Mouse (Mus musculus) midbrain, embryonic 12.5 days (tissue): ENCODE results near the gene Pla2g7. TPM values are rescaled to one million over a fixed set of nuclear protein-coding genes. Genes with fewer than 3 reads are reported as not detected.

Experiments used
- ATAC-seq: fragments of 200-750 bp; cut with Nextera tagmentation; 2 replicates; pipeline ENCODE4 v1.8.0; 2017; ENCODE audit warnings: low read depth, moderate TSS enrichment, moderate library complexity; ENCODE audit not compliant: low FRiP score
- H3K27ac ChIP-seq: fragments of 300-500 bp; sonication (generic); replicated peaks from 2 replicates; pipeline ENCODE4 v1.5.1; 2016; ENCODE audit warnings: mild to moderate bottlenecking
- H3K27me3 ChIP-seq: fragments of 300-500 bp; sonication (generic); 2 replicates; pipeline ENCODE4 v1.6.1; 2016; ENCODE audit warnings: mild to moderate bottlenecking
- H3K36me3 ChIP-seq: fragments of 300-500 bp; sonication (generic); 2 replicates; pipeline ENCODE4 v1.6.1; 2016
- H3K4me1 ChIP-seq: fragments of 300-500 bp; sonication (generic); 2 replicates; pipeline ENCODE4 v1.6.1; 2016
- H3K4me2 ChIP-seq: fragments of 300-500 bp; sonication (generic); replicated peaks from 2 replicates; pipeline ENCODE4 v1.6.1; 2016; ENCODE audit warnings: mild to moderate bottlenecking, moderate library complexity
- H3K4me3 ChIP-seq: fragments of 300-500 bp; sonication (generic); 2 replicates; pipeline ENCODE4 v1.5.1; 2016; ENCODE audit warnings: mild to moderate bottlenecking
- H3K9ac ChIP-seq: fragments of 300-500 bp; sonication (generic); replicated peaks from 2 replicates; pipeline ENCODE4 v1.6.1; 2016; ENCODE audit warnings: mild to moderate bottlenecking, moderate library complexity
- H3K9me3 ChIP-seq: fragments of 300-500 bp; sonication (generic); 2 replicates; pipeline ENCODE4 v1.6.1; 2016; ENCODE audit warnings: mild to moderate bottlenecking
- WGBS: fragments of 180-500 bp; shearing (Covaris S2); methylation state at CpG from one replicate; pipeline ENCODE4 v1.1.7; 2016; 5-methylcytosine and 5-hydroxymethylcytosine counted together
- polyA plus RNA-seq: library from polyadenylated mRNA; unstranded; fragments of >200 nt; fragmentation: Nextera tagmentation; extraction: Ambion mirVana; gene quantifications from 2 replicates; pipeline ENCODE4 v1.2.1, GENCODE M21; 2016

Gene Pla2g7
- polyA plus RNA-seq, 1 experiment from 2014 or later: 4.9 TPM

DNA sequence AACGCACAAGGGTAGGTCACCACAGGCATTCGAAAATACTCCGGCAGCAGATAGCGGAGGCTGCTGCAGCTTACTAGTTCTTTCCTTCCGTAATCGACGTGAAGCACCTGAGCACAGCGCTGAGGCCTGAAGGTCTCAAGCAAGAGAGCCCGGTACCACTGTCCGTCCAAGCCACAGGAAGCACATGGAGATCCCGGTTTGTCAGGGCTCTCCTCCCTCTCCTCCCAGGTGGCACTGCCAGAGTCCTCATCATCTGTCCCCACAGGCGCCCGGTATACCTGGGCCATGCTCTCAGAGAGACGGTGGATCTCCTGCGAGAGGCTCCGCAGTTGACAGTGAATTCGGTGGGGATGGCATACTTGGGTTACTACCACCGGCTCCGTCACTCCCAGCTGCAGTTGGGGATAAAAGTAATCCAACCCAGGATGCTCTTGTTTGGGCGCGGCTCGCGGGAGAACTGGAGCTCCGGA lies 61.2 kb downstream of the Pla2g7 start:
- H3K27me3 ChIP-seq: peaks cover 51% of the 10 kb centered on the region
- no peak for ATAC-seq

DNA sequence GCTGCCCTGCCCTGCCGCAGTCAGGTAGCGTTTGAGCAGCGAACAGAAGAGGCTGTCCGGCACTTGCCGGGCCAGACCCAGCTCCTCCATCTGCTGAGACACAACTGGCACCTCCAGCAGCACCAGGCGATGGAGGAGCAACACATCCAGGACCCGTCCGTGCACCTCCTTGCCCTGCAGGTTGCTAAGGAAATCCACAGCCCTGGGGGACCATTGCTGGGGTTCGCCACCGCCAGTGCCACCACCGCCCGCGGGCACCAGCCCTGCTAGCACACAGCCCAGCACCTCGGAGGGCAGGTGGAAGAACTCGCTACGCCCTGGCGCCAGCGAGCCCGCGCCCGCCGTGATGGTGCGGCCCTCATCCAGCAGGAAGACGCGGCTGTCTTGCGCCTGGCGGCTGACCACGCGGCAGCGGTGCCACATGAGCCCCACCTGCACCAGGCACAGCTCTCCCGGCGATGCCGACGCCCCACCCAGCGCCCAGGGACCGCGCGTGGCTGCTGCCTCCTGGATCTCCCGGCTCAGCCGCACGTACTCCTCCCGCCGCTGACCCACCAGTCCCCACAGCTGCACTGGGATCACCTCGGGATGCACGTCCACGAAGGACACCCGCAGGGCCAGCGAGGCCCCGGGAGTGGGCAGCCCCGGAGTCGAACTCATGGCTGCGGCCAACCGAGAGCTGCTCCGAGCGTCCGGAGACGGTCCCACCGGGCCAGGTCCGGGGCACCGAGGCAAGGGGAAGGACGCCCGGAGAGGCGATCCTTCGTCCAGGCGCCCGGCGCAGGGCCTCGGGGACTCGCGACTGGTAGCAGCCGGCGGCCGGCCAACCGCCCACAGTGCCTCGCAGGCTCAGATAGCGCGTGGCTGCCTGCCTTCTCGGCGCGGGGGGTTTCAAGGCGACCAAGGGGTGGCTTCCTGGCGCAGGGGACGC lies 61.9 kb downstream of the Pla2g7 start, which contains the start of gene Tdrd6:
Tdrd6 (minus strand) TSS at position 804 of the 931 bp plus-strand sequence.
- Histone ChIP-seq H3K27me3 (peaks cover 51% of the 10 kb centered on the region), H3K27ac (no peak within 1 kb of the TSS), H3K36me3 (no peaks in the 10 kb centered on the region), H3K9me3 (no peaks in the 10 kb centered on the region), H3K4me1 (peaks cover 14% of the 10 kb centered on the region), H3K4me2 (peak within 1 kb of the TSS; percentile 74), H3K9ac (peak within 1 kb of the TSS; percentile 47; the same call in 1 of the 2 replicates), H3K4me3 (peak within 1 kb of the TSS; percentile 46)
- ATAC-seq: peak; percentile 69
- 4% methylated on average over 83 of the region's 83 CpGs for WGBS

More for the DNA sequence above, 61.2 kb downstream of the Pla2g7 start:
- Histone ChIP-seq H3K4me2 (peak overlapping the region; percentile 74), H3K36me3 (no peaks in the 10 kb centered on the region), H3K9me3 (no peaks in the 10 kb centered on the region), H3K4me1 (peaks cover 14% of the 10 kb centered on the region), H3K4me3 (peak overlapping the region; percentile 46), H3K9ac (peak overlapping the region; percentile 47; the same call in 1 of the 2 replicates), H3K27ac (no peak overlapping the region)
- 21% methylated on average over 24 of the region's 24 CpGs for WGBS

DNA sequence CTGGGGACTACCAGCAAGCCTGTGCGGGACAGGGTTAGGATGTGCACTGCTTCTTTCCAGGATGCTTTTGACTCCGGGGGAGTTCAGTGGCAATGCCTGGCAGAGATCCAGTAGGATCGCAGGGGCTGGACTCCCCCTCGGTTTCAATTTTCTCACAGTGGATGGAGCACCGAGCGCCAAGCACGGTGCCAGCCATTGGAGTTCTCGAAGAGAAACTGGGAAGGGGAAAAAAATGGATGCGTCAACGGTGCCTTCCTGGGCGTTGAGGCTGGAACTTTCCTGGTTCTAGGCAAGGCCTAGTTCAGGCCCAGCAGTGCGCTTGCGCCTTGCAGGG lies 62.5 kb downstream of the Pla2g7 start:
- Histone ChIP-seq H3K27me3 (peaks cover 51% of the 10 kb centered on the region), H3K9ac (peak overlapping the region; percentile 47; the same call in 1 of the 2 replicates), H3K9me3 (no peaks in the 10 kb centered on the region), H3K36me3 (no peaks in the 10 kb centered on the region), H3K4me2 (peak overlapping the region; percentile 74), H3K4me3 (peak overlapping the region; percentile 46), H3K4me1 (peaks cover 14% of the 10 kb centered on the region), H3K27ac (no peak overlapping the region)
- peak; percentile 16; the same call in 1 of the 2 replicates for ATAC-seq
- 43% methylated on average over 13 of the region's 13 CpGs for WGBS

DNA sequence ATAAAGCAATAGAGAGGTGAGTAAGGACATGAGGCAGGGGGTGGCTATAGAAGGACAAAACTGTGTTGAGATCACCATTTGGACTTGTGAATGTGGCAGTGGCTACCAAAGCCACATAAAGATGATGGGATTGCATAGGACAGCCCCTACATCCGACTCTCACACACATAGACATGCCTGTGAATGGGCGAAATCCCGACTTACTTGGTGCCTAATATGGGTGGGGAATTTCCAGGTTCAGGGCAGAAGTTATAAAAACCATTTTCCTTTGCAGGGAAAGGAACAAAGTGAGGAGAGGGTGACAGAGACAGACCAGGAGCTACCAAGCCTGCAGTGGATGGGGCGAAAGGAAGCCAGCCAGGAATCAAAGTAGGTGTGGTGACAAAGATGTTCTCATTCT lies 69.2 kb downstream of the Pla2g7 start:
- 0 out of 2 replicates have a peak, but pooled peaks cover 4% of the 10 kb centered on the region for H3K4me1 ChIP-seq
- WGBS: 87% methylated on average over 4 of the region's 4 CpGs
- no peak overlapping the region for H3K27ac ChIP-seq
- H3K36me3 ChIP-seq: peaks cover 17% of the 10 kb centered on the region
- H3K9me3 ChIP-seq: no peaks in the 10 kb centered on the region
- H3K4me3 ChIP-seq: no peak overlapping the region
- H3K27me3 ChIP-seq: peaks cover 6% of the 10 kb centered on the region; the same call in 1 of the 2 replicates
- no peak overlapping the region for H3K9ac ChIP-seq
- no peak overlapping the region for H3K4me2 ChIP-seq
- no peak for ATAC-seq

DNA sequence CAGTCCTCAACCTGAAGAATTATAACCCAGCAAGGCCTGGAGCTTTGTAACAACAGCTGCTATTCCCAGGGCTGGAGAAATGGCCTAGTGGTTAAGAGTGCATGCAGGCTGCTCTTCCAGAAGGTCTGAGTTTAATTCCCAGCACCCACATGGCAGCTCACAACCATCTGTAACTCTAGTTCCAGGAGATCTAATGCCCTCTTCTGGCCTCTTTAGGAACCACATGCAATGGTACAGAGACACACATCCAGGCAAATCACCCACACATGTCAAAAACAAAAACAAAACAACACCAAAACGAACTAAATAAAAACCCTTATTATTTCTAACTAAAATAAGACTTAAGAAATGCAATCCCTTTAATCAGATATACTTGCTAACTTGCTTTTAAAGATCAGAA lies 72.9 kb downstream of the Pla2g7 start:
- Histone ChIP-seq H3K9ac (no peak overlapping the region), H3K4me3 (no peak overlapping the region), H3K4me2 (no peak overlapping the region), H3K27ac (no peak overlapping the region), H3K27me3 (no peaks in the 10 kb centered on the region), H3K9me3 (no peaks in the 10 kb centered on the region), H3K36me3 (peaks cover 47% of the 10 kb centered on the region), H3K4me1 (0 out of 2 replicates have a peak, but pooled peaks cover 4% of the 10 kb centered on the region)
- ATAC-seq: no peak
- 85% methylated on average over 1 of the region's 1 CpGs for WGBS

DNA sequence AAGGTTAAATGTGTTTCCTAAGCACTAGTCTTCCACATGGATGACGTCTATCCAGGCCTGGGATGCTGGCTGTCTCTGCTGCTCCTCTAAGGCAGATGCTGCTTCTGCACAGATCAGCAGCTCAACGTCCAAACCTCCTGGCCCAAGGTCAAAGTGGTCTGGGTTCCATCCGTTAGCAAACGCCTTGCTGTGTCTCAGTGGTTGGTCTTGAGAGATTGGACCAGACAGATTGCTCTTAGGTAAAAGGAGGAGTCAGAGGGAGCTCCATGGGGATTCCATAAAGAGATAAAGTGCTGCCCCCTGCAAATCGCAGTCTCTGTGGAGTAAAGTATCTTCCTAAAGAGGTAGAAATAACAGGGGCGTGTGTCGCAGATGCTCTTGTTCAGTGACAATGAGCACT lies 75.3 kb downstream of the Pla2g7 start:
- Histone ChIP-seq H3K4me2 (no peak overlapping the region), H3K4me3 (no peak overlapping the region), H3K27me3 (no peaks in the 10 kb centered on the region), H3K4me1 (0 out of 2 replicates have a peak, but pooled peaks cover 4% of the 10 kb centered on the region), H3K27ac (no peak overlapping the region), H3K36me3 (peaks cover 55% of the 10 kb centered on the region), H3K9me3 (no peaks in the 10 kb centered on the region), H3K9ac (no peak overlapping the region)
- WGBS: 79% methylated on average over 7 of the region's 7 CpGs
- no peak for ATAC-seq

DNA sequence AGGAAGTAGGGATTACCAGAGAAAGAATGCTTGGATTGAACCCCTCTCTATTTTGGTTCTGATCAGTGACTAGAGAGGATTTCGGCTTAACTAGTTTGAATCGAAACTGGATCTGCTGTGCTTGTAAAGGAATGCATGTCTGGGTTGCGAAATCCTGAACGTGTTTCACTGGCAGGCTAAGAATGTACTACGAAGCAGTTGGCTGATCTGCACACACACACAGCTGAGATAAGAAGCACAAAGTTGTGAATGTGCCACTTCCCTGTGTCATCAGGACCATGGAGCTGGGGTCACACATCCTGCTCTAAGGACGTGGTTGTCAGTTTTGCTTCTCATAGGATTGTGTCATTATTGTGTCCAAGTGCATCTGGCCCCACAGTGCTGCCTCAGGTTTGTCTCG lies 76.5 kb downstream of the Pla2g7 start:
- 74% methylated on average over 7 of the region's 7 CpGs for WGBS
- no peak overlapping the region for H3K4me2 ChIP-seq
- H3K4me1 ChIP-seq: 0 out of 2 replicates have a peak, but pooled peaks cover 1% of the 10 kb centered on the region
- peaks cover 63% of the 10 kb centered on the region for H3K36me3 ChIP-seq
- ATAC-seq: no peak
- no peak overlapping the region for H3K9ac ChIP-seq
- H3K4me3 ChIP-seq: no peak overlapping the region
- no peaks in the 10 kb centered on the region for H3K9me3 ChIP-seq
- H3K27ac ChIP-seq: no peak overlapping the region
- H3K27me3 ChIP-seq: no peaks in the 10 kb centered on the region

DNA sequence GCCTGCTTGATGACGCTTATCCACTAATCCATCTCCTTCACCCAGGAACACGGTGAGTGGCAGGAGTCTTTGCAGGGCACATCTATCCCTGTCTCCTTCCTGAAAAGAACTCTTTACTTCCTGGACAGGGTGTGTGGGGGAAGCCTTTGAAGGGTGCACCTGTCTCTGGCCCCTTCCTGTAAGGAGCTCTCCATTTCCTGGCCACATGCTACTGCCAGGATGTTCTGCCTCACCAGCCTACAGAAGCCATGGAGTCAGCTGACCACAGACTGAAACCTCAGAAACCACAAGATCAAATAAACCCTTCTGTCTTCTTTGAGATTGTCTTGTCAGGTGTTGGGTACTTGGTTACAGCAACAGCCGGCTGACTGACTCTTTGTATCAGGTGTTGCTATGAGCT lies 77.2 kb downstream of the Pla2g7 start:
- Histone ChIP-seq H3K4me1 (no peaks in the 10 kb centered on the region), H3K36me3 (peaks cover 71% of the 10 kb centered on the region), H3K4me2 (no peak overlapping the region), H3K9ac (no peak overlapping the region), H3K27ac (no peak overlapping the region), H3K4me3 (no peak overlapping the region), H3K27me3 (no peaks in the 10 kb centered on the region), H3K9me3 (no peaks in the 10 kb centered on the region)
- ATAC-seq: no peak
- WGBS: 90% methylated on average over 3 of the region's 3 CpGs

DNA sequence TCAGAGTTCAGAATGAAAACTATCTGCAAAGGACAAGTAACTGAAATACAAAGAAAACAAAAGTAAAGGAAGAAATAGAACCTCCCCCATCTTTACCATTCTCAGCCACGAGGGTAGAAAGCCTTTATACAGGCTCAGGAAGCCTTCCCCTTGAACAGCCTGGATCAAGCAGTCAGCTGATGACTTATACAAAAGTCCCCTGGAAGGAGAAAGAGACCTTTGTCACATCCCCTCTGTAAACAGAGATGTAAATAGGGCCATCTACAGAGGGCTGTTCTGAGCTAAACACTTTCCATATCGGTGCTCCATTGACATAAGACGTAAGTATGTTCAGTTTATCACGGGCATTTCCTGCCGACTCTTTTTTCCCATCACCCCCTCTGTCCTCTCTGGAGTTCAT lies 79.0 kb downstream of the Pla2g7 start:
- H3K36me3 ChIP-seq: peaks cover 81% of the 10 kb centered on the region
- H3K9me3 ChIP-seq: no peaks in the 10 kb centered on the region
- no peaks in the 10 kb centered on the region for H3K27me3 ChIP-seq
- ATAC-seq: peak; percentile 31; the same call in 1 of the 2 replicates
- H3K4me1 ChIP-seq: no peaks in the 10 kb centered on the region
- 41% methylated on average over 5 of the region's 5 CpGs for WGBS
- H3K9ac ChIP-seq: no peak overlapping the region
- no peak overlapping the region for H3K4me2 ChIP-seq
- H3K27ac ChIP-seq: no peak overlapping the region
- H3K4me3 ChIP-seq: no peak overlapping the region

DNA sequence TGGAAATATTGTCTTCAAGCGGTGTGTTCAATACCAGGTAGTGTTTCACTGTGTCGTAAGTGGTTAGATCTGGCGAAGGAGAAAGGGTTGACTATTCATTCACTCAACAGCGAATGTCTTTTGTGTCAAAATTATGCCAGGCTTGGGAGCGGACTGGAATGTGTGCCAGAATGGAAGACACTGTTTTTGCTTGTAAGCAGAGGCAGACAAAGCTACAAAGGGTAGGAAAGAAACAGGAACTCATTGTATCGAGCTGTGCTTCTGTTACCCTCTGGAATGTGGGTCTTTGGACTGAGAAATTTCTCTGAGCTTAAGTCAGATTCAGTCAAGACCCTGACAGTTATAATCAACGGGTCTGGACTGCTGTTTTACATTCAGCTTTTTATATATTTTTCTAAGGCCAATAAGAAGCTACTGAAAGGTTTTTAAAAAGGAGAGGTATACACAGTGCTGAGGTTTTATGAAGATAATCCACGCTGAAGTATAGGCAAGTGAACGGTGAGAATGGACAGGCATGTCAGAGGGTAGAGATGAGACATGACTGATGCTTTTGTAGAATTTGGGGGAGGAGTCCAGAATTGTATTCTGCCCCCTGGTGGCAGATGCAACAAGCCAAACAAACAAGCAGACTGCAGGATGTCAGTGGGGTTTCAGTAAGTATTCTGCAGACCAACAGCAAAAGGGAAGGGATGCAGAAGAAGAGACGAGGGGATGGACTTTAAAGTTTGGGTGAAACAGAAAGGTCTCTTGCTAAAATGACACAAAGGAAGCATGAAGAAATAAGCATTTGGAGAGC lies 81.9 kb downstream of the Pla2g7 start:
- Histone ChIP-seq H3K9me3 (no peaks in the 10 kb centered on the region), H3K4me1 (no peaks in the 10 kb centered on the region), H3K9ac (no peak overlapping the region), H3K36me3 (peaks cover 81% of the 10 kb centered on the region), H3K4me3 (no peak overlapping the region), H3K27ac (no peak overlapping the region), H3K27me3 (no peaks in the 10 kb centered on the region), H3K4me2 (no peak overlapping the region)
- ATAC-seq: no peak
- WGBS: 80% methylated on average over 10 of the region's 10 CpGs

DNA sequence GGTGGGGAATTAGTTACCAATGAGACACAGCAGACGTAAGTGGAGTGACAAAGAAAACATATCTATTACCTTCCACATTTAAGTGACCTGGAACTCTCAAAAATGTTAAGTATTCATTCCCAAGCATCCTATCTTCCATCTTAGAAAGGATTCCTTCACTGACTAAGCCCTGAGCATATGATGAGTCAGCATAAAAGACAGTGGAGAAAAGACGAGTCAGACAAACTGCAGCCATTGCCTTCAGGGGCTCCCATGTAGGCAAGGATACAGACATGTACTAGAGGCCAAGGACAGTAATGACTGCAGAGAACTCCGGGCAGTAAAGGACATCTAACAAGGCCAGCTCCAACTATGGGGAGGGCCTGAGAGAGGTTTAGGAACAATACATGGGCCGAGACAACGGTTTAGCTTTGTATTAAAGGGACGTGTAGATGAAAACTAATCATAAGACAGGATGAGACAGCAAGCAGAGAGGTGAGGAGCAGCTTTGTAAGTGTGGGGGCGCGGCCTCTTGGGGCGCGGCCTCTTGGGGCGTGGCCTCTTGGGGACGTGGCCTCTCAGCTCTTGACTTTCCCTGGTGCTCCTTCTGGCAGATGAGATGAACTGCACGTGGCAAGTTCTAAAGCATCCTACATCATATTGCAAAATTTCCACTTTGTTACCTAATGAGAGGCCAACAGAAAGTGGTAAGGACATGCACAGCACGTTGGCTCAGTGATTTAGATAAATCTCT lies 83.6 kb downstream of the Pla2g7 start:
- Histone ChIP-seq H3K4me3 (no peak overlapping the region), H3K27me3 (no peaks in the 10 kb centered on the region), H3K4me2 (no peak overlapping the region), H3K27ac (no peak overlapping the region), H3K4me1 (no peaks in the 10 kb centered on the region), H3K9me3 (no peaks in the 10 kb centered on the region), H3K36me3 (peaks cover 68% of the 10 kb centered on the region), H3K9ac (no peak overlapping the region)
- WGBS: 69% methylated on average over 14 of the region's 14 CpGs
- no peak for ATAC-seq
